ENCODE assay signal across 27 mouse cellular contexts in genomic region chr10:121568026-121568425, GRCm38 (mm10). TPM values are rescaled to one million over a fixed set of nuclear protein-coding genes. Genes with fewer than 3 reads are reported as not detected.
DNase-seq lines count a peak whose midpoint lies in the region; ATAC-seq and TF ChIP-seq lines count a peak whose summit lies in the region.
"Had no signal": no experiment of that assay in that cellular context is flagged by ENCODE, and none has a peak within 500 bp of the region (broad histone marks: within the 10 kb centered on the region; RNA-seq: fewer than 3 reads in every experiment).

No protein-coding gene starts in this region.

- H3K9ac ChIP-seq in forebrain, embryonic 14.5 days (ENCODE audit: low read length): no peak overlapping the region
- no peak overlapping the region for H3K9ac ChIP-seq in hindbrain, embryonic 12.5 days
- H3K9ac ChIP-seq in hindbrain, postnatal 0 days (replicated peaks; ENCODE audit: low read length): no peak overlapping the region
- no peak overlapping the region for H3K9ac ChIP-seq in neural tube, embryonic 13.5 days
- H3K9ac ChIP-seq: embryonic facial prominence, embryonic 12.5 days had no signal

- peaks cover 76% of the 10 kb centered on the region for H3K36me3 ChIP-seq in forebrain, embryonic 10.5 days (replicated peaks)
- H3K36me3 ChIP-seq in forebrain, embryonic 14.5 days (ENCODE audit: control insufficient read depth, insufficient read depth, low read length): peaks cover 57% of the 10 kb centered on the region
- H3K36me3 ChIP-seq in hindbrain, embryonic 12.5 days: peaks cover 53% of the 10 kb centered on the region
- peaks cover 27% of the 10 kb centered on the region; the same call in 1 of the 2 replicates for H3K36me3 ChIP-seq in hindbrain, postnatal 0 days (ENCODE audit: insufficient read depth, low read length)
- H3K36me3 ChIP-seq in neural tube, embryonic 13.5 days: peaks cover 65% of the 10 kb centered on the region

- DNase-seq in forebrain, embryonic 10.5 days (ENCODE audit: extremely low spot score, low spot score): no peak
- no peak for DNase-seq in forebrain, embryonic 14.5 days (ENCODE audit: low spot score)
- no peak for DNase-seq in hindbrain, postnatal 0 days (ENCODE audit: low spot score)
- DNase-seq in neural tube, embryonic 10.5 days (ENCODE audit: extremely low spot score, low spot score): no peak
- no peak for DNase-seq in Muller cell, postnatal 12 days (ENCODE audit: inconsistent ontology term)
- no peak for DNase-seq in cerebellum, adult 9-11 months
- DNase-seq: adrenal gland, postnatal 10 days; cerebellum, adult 8-10 months; embryo, embryonic 11 days; gastrocnemius, adult 2 months; gastrocnemius, postnatal 36 days; heart, postnatal 10 days; kidney, adult 9 months; kidney, postnatal 10 days; lung, postnatal 36 days; right cerebral cortex, adult 18-20 months; spleen, adult 18-20 months; thymus, adult 2 months; thymus, postnatal 36 days had no signal

- TF ChIP-seq CTCF in hindbrain, postnatal 0 days (IDR thresholded peaks at IDR 0.05; ENCODE audit: low read depth): no peak

- H3K4me1 ChIP-seq in forebrain, embryonic 10.5 days: peaks cover 19% of the 10 kb centered on the region
- H3K4me1 ChIP-seq in forebrain, embryonic 14.5 days (ENCODE audit: control insufficient read depth, insufficient read depth, low read length): peaks cover 9% of the 10 kb centered on the region
- H3K4me1 ChIP-seq in hindbrain, embryonic 12.5 days: peaks cover 15% of the 10 kb centered on the region
- no peaks in the 10 kb centered on the region for H3K4me1 ChIP-seq in hindbrain, postnatal 0 days (ENCODE audit: insufficient read depth, low read length)
- peaks cover 20% of the 10 kb centered on the region for H3K4me1 ChIP-seq in neural tube, embryonic 13.5 days (replicated peaks)

- no peaks in the 10 kb centered on the region for H3K27me3 ChIP-seq in forebrain, embryonic 10.5 days (ENCODE audit: poor library complexity, severe bottlenecking)
- no peaks in the 10 kb centered on the region for H3K27me3 ChIP-seq in forebrain, embryonic 14.5 days (replicated peaks; ENCODE audit: control insufficient read depth, insufficient read depth, low read length)
- no peaks in the 10 kb centered on the region for H3K27me3 ChIP-seq in hindbrain, embryonic 12.5 days
- H3K27me3 ChIP-seq in hindbrain, postnatal 0 days (ENCODE audit: insufficient read depth, low read length): no peaks in the 10 kb centered on the region
- no peaks in the 10 kb centered on the region for H3K27me3 ChIP-seq in neural tube, embryonic 13.5 days
- H3K27me3 ChIP-seq: CH12.LX; embryonic facial prominence, embryonic 12.5 days; heart, embryonic 12.5 days; midbrain, embryonic 13.5 days had no signal

- ATAC-seq in forebrain, embryonic 14.5 days: no peak
- ATAC-seq in hindbrain, embryonic 12.5 days (ENCODE audit: low FRiP score): no peak
- no peak for ATAC-seq in hindbrain, postnatal 0 days
- no peak for ATAC-seq in neural tube, embryonic 13.5 days (ENCODE audit: low read depth)
- ATAC-seq: intestine, postnatal 0 days had no signal

- H3K9me3 ChIP-seq in forebrain, embryonic 10.5 days: peaks cover 11% of the 10 kb centered on the region; the same call in 1 of the 2 replicates
- no peaks in the 10 kb centered on the region for H3K9me3 ChIP-seq in forebrain, embryonic 14.5 days (replicated peaks; ENCODE audit: control insufficient read depth, low read length)
- H3K9me3 ChIP-seq in hindbrain, embryonic 12.5 days (replicated peaks): no peaks in the 10 kb centered on the region
- no peaks in the 10 kb centered on the region for H3K9me3 ChIP-seq in hindbrain, postnatal 0 days (ENCODE audit: low read length)
- H3K9me3 ChIP-seq in neural tube, embryonic 13.5 days: no peaks in the 10 kb centered on the region
- H3K9me3 ChIP-seq: embryonic facial prominence, embryonic 12.5 days; hindbrain, embryonic 10.5 days; midbrain, embryonic 13.5 days had no signal

- no peak overlapping the region for H3K4me2 ChIP-seq in forebrain, embryonic 14.5 days (ENCODE audit: low read length)
- H3K4me2 ChIP-seq in hindbrain, embryonic 12.5 days (replicated peaks): no peak overlapping the region
- H3K4me2 ChIP-seq in hindbrain, postnatal 0 days (ENCODE audit: low read depth, low read length): no peak overlapping the region
- H3K4me2 ChIP-seq in neural tube, embryonic 13.5 days: no peak overlapping the region

- peak overlapping the region; percentile 75 for H3K27ac ChIP-seq in forebrain, embryonic 10.5 days
- no peak overlapping the region for H3K27ac ChIP-seq in forebrain, embryonic 14.5 days (ENCODE audit: low read depth, low read length)
- H3K27ac ChIP-seq in hindbrain, embryonic 12.5 days: 0 out of 2 replicates have a peak overlapping the region, but pooled peaks have one; percentile 55
- no peak overlapping the region for H3K27ac ChIP-seq in hindbrain, postnatal 0 days
- 0 out of 2 replicates have a peak overlapping the region, but pooled peaks have one; percentile 54 for H3K27ac ChIP-seq in neural tube, embryonic 13.5 days (replicated peaks)
- H3K27ac ChIP-seq: gastrocnemius, adult 2 months; hindbrain, embryonic 10.5 days had no signal

- H3K4me3 ChIP-seq in forebrain, embryonic 10.5 days: no peak overlapping the region
- no peak overlapping the region for H3K4me3 ChIP-seq in forebrain, embryonic 14.5 days (ENCODE audit: low read depth, low read length)
- H3K4me3 ChIP-seq in hindbrain, embryonic 12.5 days: no peak overlapping the region
- H3K4me3 ChIP-seq in hindbrain, postnatal 0 days (ENCODE audit: low read length): no peak overlapping the region
- no peak overlapping the region for H3K4me3 ChIP-seq in neural tube, embryonic 13.5 days
- H3K4me3 ChIP-seq: embryonic facial prominence, embryonic 12.5 days; gastrocnemius, adult 2 months had no signal

- WGBS in forebrain, embryonic 10.5 days: 95% methylated on average over 10 of the region's 10 CpGs
- 94% methylated on average over 10 of the region's 10 CpGs for WGBS in forebrain, embryonic 14.5 days
- 95% methylated on average over 10 of the region's 10 CpGs for WGBS in hindbrain, embryonic 12.5 days
- 93% methylated on average over 10 of the region's 10 CpGs for WGBS in hindbrain, postnatal 0 days
- WGBS in neural tube, embryonic 13.5 days: 94% methylated on average over 10 of the region's 10 CpGs

RNA-seq across cellular contexts. Expression of gene Tbk1, which starts 18.6 kb away (rescaled TPM):
- polyA plus RNA-seq in forebrain, embryonic 10.5 days (2016; fragmentation: Nextera tagmentation; extraction: Ambion mirVana): 30.1 and 34.9 TPM in 2 replicates
- 34.7 and 38.3 TPM in 2 replicates for polyA plus RNA-seq in forebrain, embryonic 14.5 days (2014; fragmentation: Nextera tagmentation; extraction: Ambion mirVana)
- polyA plus RNA-seq in hindbrain, embryonic 12.5 days (2016; fragmentation: Nextera tagmentation; extraction: Ambion mirVana): 35.2 and 35.8 TPM in 2 replicates
- 8.1 and 16.7 TPM in 2 replicates for total RNA-seq in hindbrain, postnatal 0 days (2014; rRNA removed)
- polyA plus RNA-seq in hindbrain, postnatal 0 days (2015; fragmentation: Nextera tagmentation; extraction: Ambion mirVana): 21.7 and 26.0 TPM in 2 replicates
- polyA plus RNA-seq in neural tube, embryonic 13.5 days (2015; fragmentation: Nextera tagmentation; extraction: Ambion mirVana): 28.9 and 36.3 TPM in 2 replicates

RNA-seq across cellular contexts. Expression of gene Xpot, which starts 58.1 kb away (rescaled TPM):
- polyA plus RNA-seq in forebrain, embryonic 10.5 days (2016; fragmentation: Nextera tagmentation; extraction: Ambion mirVana): 60.5 and 64.5 TPM in 2 replicates
- polyA plus RNA-seq in forebrain, embryonic 14.5 days (2014; fragmentation: Nextera tagmentation; extraction: Ambion mirVana): 29.5 and 38.1 TPM in 2 replicates
- polyA plus RNA-seq in hindbrain, embryonic 12.5 days (2016; fragmentation: Nextera tagmentation; extraction: Ambion mirVana): 50.6 and 54.4 TPM in 2 replicates
- 116 and 132 TPM in 2 replicates for total RNA-seq in hindbrain, postnatal 0 days (2014; rRNA removed)
- polyA plus RNA-seq in hindbrain, postnatal 0 days (2015; fragmentation: Nextera tagmentation; extraction: Ambion mirVana): 24.0 and 30.2 TPM in 2 replicates
- polyA plus RNA-seq in neural tube, embryonic 13.5 days (2015; fragmentation: Nextera tagmentation; extraction: Ambion mirVana): 26.3 and 36.0 TPM in 2 replicates

Comparison
In these comparisons a context has a peak if more than half of its experiments do, and no peak if none do; other contexts are left out.
1. H3K27ac ChIP-seq: peak in forebrain, embryonic 10.5 days (single experiment), hindbrain, embryonic 12.5 days (single experiment) and neural tube, embryonic 13.5 days (single experiment); none in forebrain, embryonic 14.5 days (single experiment) and hindbrain, postnatal 0 days (single experiment).